Mouse (Mus musculus) urinary bladder, adult 2 months (tissue): Measurements from ENCODE around the gene Tcte1. TPM values are rescaled to one million over a fixed set of nuclear protein-coding genes. Genes with fewer than 3 reads are reported as not detected.

Experiments
- DNase-seq: peaks from one replicate; pipeline ENCODE4 v3.0.0; 2022; ENCODE audit warnings: low spot score
- polyA plus RNA-seq: library from polyadenylated mRNA; depleted of rRNA; stranded (reverse); fragments of >200 nt; gene quantifications from 2 replicates; pipeline ENCODE4 v1.2.3, GENCODE M21; 2012; rRNA removed

Gene Tcte1
- polyA plus RNA-seq, 1 experiment: not detected

- DNase-seq: peak; percentile 58
Measured at GRCm38 (mm10) chr17:45584939-45585678, 61.9 kb downstream of the Tcte1 start.

- no peak for DNase-seq
Measured at GRCm38 (mm10) chr17:45585725-45586448, 62.7 kb downstream of the Tcte1 start.

GRCm38 (mm10) chr17:45586449-45586837, 63.2 kb downstream of the Tcte1 start:
- DNase-seq: no peak

- DNase-seq: no peak
Measured at GRCm38 (mm10) chr17:45588370-45588769, 65.1 kb downstream of the Tcte1 start.

GRCm38 (mm10) chr17:45589236-45589635, 66.0 kb downstream of the Tcte1 start:
- no peak for DNase-seq

- no peak for DNase-seq
Measured at GRCm38 (mm10) chr17:45589844-45590243, 66.6 kb downstream of the Tcte1 start.

- no peak for DNase-seq
Measured at GRCm38 (mm10) chr17:45590410-45590809, 67.2 kb downstream of the Tcte1 start.

- DNase-seq: no peak
Measured at GRCm38 (mm10) chr17:45591701-45592605, 68.7 kb downstream of the Tcte1 start.

Other genes starting within 250 kb of the Tcte1 start
- gene Cdc5l, start 89.7 kb upstream of the Tcte1 start, polyA plus RNA-seq: 20.3 and 24.9 TPM in 2 replicates
- gene Spats1, start 48.0 kb upstream of the Tcte1 start, polyA plus RNA-seq: 0.14 TPM in 1 of 2 replicates, not detected in the other
- gene Aars2, start 16.6 kb upstream of the Tcte1 start, polyA plus RNA-seq: 10.2 TPM in 2 replicates
- gene Tmem151b, start 26.2 kb downstream of the Tcte1 start, polyA plus RNA-seq: 0.51 and 0.81 TPM in 2 replicates
- 5.7 and 6.1 TPM in 2 replicates for gene Nfkbie, start 32.3 kb downstream of the Tcte1 start, polyA plus RNA-seq
- 62.3 and 69.4 TPM in 2 replicates for gene Slc35b2, start 40.4 kb downstream of the Tcte1 start, polyA plus RNA-seq
- 635 and 857 TPM in 2 replicates for gene Hsp90ab1, start 49.8 kb downstream of the Tcte1 start, polyA plus RNA-seq
- 210 and 219 TPM in 2 replicates for gene Slc29a1, start 76.2 kb downstream of the Tcte1 start, polyA plus RNA-seq
- 0.31 and 0.84 TPM in 2 replicates for gene Mymx, start 78.7 kb downstream of the Tcte1 start, polyA plus RNA-seq
- gene Capn11, start 135.9 kb downstream of the Tcte1 start, polyA plus RNA-seq: 2.3 and 2.7 TPM in 2 replicates
- gene Mrpl14, start 162.9 kb downstream of the Tcte1 start, polyA plus RNA-seq: 100 and 106 TPM in 2 replicates
- 73.6 and 76.5 TPM in 2 replicates for gene Tmem63b, start 163.5 kb downstream of the Tcte1 start, polyA plus RNA-seq
- gene 1600014C23Rik, start 210.4 kb downstream of the Tcte1 start, polyA plus RNA-seq: not detected in 2 replicates